Mouse (Mus musculus): ENCODE results near the gene Rbms3.
A peak's percentile ranks its signal among the peaks of the same experiment; 100 is the strongest.

The Rbms3 gene

GRCm38 (mm10) chr9:117375776-117376175 lies 253.9 kb downstream of the Rbms3 start:
- no peak for DNase-seq (ENCODE audit: extremely low spot score)

- no peak for DNase-seq (ENCODE audit: extremely low spot score)
Observed at GRCm38 (mm10) chr9:117373164-117373741, 256.5 kb downstream of the Rbms3 start.

GRCm38 (mm10) chr9:117371980-117372379 lies 257.7 kb downstream of the Rbms3 start:
- no peak for DNase-seq (ENCODE audit: extremely low spot score)

- no peak for DNase-seq (ENCODE audit: extremely low spot score)
Observed at GRCm38 (mm10) chr9:117370086-117370485, 259.6 kb downstream of the Rbms3 start.

GRCm38 (mm10) chr9:117368016-117368415 lies 261.7 kb downstream of the Rbms3 start:
- DNase-seq (ENCODE audit: extremely low spot score) = no peak

- DNase-seq (ENCODE audit: extremely low spot score) = no peak
Observed at GRCm38 (mm10) chr9:117364610-117365009, 265.1 kb downstream of the Rbms3 start.

- peak; percentile 30 for DNase-seq (ENCODE audit: extremely low spot score)
Observed at GRCm38 (mm10) chr9:117361431-117361830, 268.3 kb downstream of the Rbms3 start.

- peak; percentile 76 for DNase-seq (ENCODE audit: extremely low spot score)
Observed at GRCm38 (mm10) chr9:117356764-117357442, 272.8 kb downstream of the Rbms3 start.

- no peak for DNase-seq (ENCODE audit: extremely low spot score)
Observed at GRCm38 (mm10) chr9:117355501-117355900, 274.2 kb downstream of the Rbms3 start.

- no peak for DNase-seq (ENCODE audit: extremely low spot score)
Observed at GRCm38 (mm10) chr9:117342336-117342735, 287.4 kb downstream of the Rbms3 start.

- DNase-seq (ENCODE audit: extremely low spot score) = no peak
Observed at GRCm38 (mm10) chr9:117330681-117331080, 299.0 kb downstream of the Rbms3 start.

GRCm38 (mm10) chr9:117319271-117319670 lies 310.4 kb downstream of the Rbms3 start:
- no peak for DNase-seq (ENCODE audit: extremely low spot score)

GRCm38 (mm10) chr9:117318461-117318860 lies 311.3 kb downstream of the Rbms3 start:
- DNase-seq (ENCODE audit: extremely low spot score) = no peak

- no peak for DNase-seq (ENCODE audit: extremely low spot score)
Observed at GRCm38 (mm10) chr9:117317251-117317650, 312.5 kb downstream of the Rbms3 start.

- DNase-seq (ENCODE audit: extremely low spot score) = no peak
Observed at GRCm38 (mm10) chr9:117313642-117314041, 316.1 kb downstream of the Rbms3 start.

GRCm38 (mm10) chr9:117309809-117310208 lies 319.9 kb downstream of the Rbms3 start:
- no peak for DNase-seq (ENCODE audit: extremely low spot score)

GRCm38 (mm10) chr9:117298991-117299390 lies 330.7 kb downstream of the Rbms3 start:
- no peak for DNase-seq (ENCODE audit: extremely low spot score)

- DNase-seq (ENCODE audit: extremely low spot score) = no peak
Observed at GRCm38 (mm10) chr9:117297662-117298531, 331.8 kb downstream of the Rbms3 start.

GRCm38 (mm10) chr9:117291066-117291850 lies 338.5 kb downstream of the Rbms3 start:
- peak; percentile 14 for DNase-seq (ENCODE audit: extremely low spot score)

- DNase-seq (ENCODE audit: extremely low spot score) = no peak
Observed at GRCm38 (mm10) chr9:117274846-117275245, 354.9 kb downstream of the Rbms3 start.

- no peak for DNase-seq (ENCODE audit: extremely low spot score)
Observed at GRCm38 (mm10) chr9:117259614-117260013, 370.1 kb downstream of the Rbms3 start.

- DNase-seq (ENCODE audit: extremely low spot score) = no peak
Observed at GRCm38 (mm10) chr9:117253361-117253760, 376.4 kb downstream of the Rbms3 start.
